Comparison of ENCODE assay signal across 16 mouse cellular contexts in genomic region chr16:10732421-10732820, GRCm38 (mm10). TPM values are rescaled to one million over a fixed set of nuclear protein-coding genes. Genes with fewer than 3 reads are reported as not detected.
DNase-seq lines count a peak whose midpoint lies in the region; ATAC-seq and TF ChIP-seq lines count a peak whose summit lies in the region.
"Had no signal": no experiment of that assay in that cellular context is flagged by ENCODE, and none has a peak within 500 bp of the region (broad histone marks: within the 10 kb centered on the region; RNA-seq: fewer than 3 reads in every experiment).

No protein-coding gene starts in this region.

- no peak overlapping the region for H3K27ac ChIP-seq in CH12.LX (ENCODE audit: insufficient read depth, low read depth)
- peak overlapping the region; percentile 11; the same call in 1 of the 2 replicates for H3K27ac ChIP-seq in liver, embryonic 16.5 days (ENCODE audit: low read length)
- no peak overlapping the region for H3K27ac ChIP-seq in stomach, embryonic 16.5 days (ENCODE audit: low read length)
- H3K27ac ChIP-seq: limb, embryonic 15.5 days had no signal

- 14% methylated on average over 5 of the region's 5 CpGs for WGBS in liver, embryonic 16.5 days (ENCODE audit: insufficient replicate concordance)
- 72% methylated on average over 5 of the region's 5 CpGs for WGBS in stomach, embryonic 16.5 days

- no peak for TF ChIP-seq RAD21 in CH12.LX (IDR thresholded peaks at IDR 0.05; ENCODE audit: low read depth, low read length)

- TF ChIP-seq CTCF in CH12.LX (conservative IDR thresholded peaks at IDR 0.05 in 1 of 2, IDR thresholded peaks at IDR 0.05 in 1 of 2; ENCODE audit: low read depth in 2 of 2, low read length in 2 of 2): no peak

- in situ Hi-C loops in CH12.LX (cut with MboI; ENCODE audit: low pct_ligation_motif_present, low pct_unique_long_range_greater_than_20kb, low sequenced_read_pairs): no loop called here

- DNase-seq in CH12.LX (ENCODE audit: extremely low read depth): peak; percentile 53
- DNase-seq in layer of hippocampus, postnatal 10 days (ENCODE audit: low spot score in 2 of 2): no peak
- no peak for DNase-seq in ovary, postnatal 14 days (ENCODE audit: low spot score)
- no peak for DNase-seq in kidney, postnatal 10 days
- DNase-seq in urinary bladder, adult 18-20 months (ENCODE audit: low spot score in 2 of 2): no peak
- DNase-seq: cerebellum, postnatal 14 days; gastrocnemius, postnatal 36 days had no signal

- peaks cover 9 to 30% of the 10 kb centered on the region in 2 experiments for H3K4me1 ChIP-seq in CH12.LX (ENCODE audit: control insufficient read depth in 1 of 2, insufficient read depth in 2 of 2)
- peaks cover 19% of the 10 kb centered on the region for H3K4me1 ChIP-seq in liver, embryonic 16.5 days (ENCODE audit: control insufficient read depth, low read depth, low read length)
- H3K4me1 ChIP-seq in stomach, embryonic 16.5 days (ENCODE audit: control insufficient read depth, insufficient read depth, low read length): 0 out of 2 replicates have a peak, but pooled peaks cover 3% of the 10 kb centered on the region

- H3K79me2 ChIP-seq in CH12.LX (replicated peaks; ENCODE audit: control insufficient read depth, extremely low read depth, insufficient read depth, poor library complexity, severe bottlenecking): no peaks in the 10 kb centered on the region

- no peak overlapping the region for H3K9ac ChIP-seq in CH12.LX (ENCODE audit: insufficient read depth, low read depth)
- peak overlapping the region; percentile 13; the same call in 1 of the 2 replicates for H3K9ac ChIP-seq in liver, embryonic 16.5 days (ENCODE audit: low read depth, low read length)
- no peak overlapping the region for H3K9ac ChIP-seq in stomach, embryonic 16.5 days (ENCODE audit: low read length)
- H3K9ac ChIP-seq: limb, embryonic 15.5 days had no signal

- H3K9me3 ChIP-seq in CH12.LX (replicated peaks; ENCODE audit: low read length): no peaks in the 10 kb centered on the region
- H3K9me3 ChIP-seq in liver, embryonic 16.5 days (replicated peaks; ENCODE audit: control insufficient read depth, low read length): no peaks in the 10 kb centered on the region
- no peaks in the 10 kb centered on the region for H3K9me3 ChIP-seq in stomach, embryonic 16.5 days (replicated peaks; ENCODE audit: control insufficient read depth, low read length)
- H3K9me3 ChIP-seq: limb, embryonic 15.5 days had no signal

- dilution Hi-C loops in CH12.LX (cut with MboI; ENCODE audit: extremely low pct_ligation_motif_present, extremely low pct_unique_long_range_greater_than_20kb, low sequenced_read_pairs): no loop called here

- no peak overlapping the region for H3K4me2 ChIP-seq in CH12.LX (ENCODE audit: insufficient read depth, low read depth, poor library complexity, severe bottlenecking)
- H3K4me2 ChIP-seq in liver, embryonic 16.5 days (ENCODE audit: low read depth, low read length): peak overlapping the region; percentile 45
- H3K4me2 ChIP-seq in stomach, embryonic 16.5 days (ENCODE audit: low read depth, low read length): no peak overlapping the region
- H3K4me2 ChIP-seq: limb, embryonic 15.5 days had no signal

- TF ChIP-seq EP300 in CH12.LX (IDR thresholded peaks at IDR 0.05; ENCODE audit: low read length): no peak

- no peak for TF ChIP-seq POLR2A in CH12.LX (IDR thresholded peaks at IDR 0.05; ENCODE audit: low read depth, low read length)

- H3K36me3 ChIP-seq in CH12.LX (replicated peaks in 1 of 2; ENCODE audit: control insufficient read depth in 1 of 2, insufficient read depth in 1 of 2, low read length in 1 of 2): no peaks in the 10 kb centered on the region
- H3K36me3 ChIP-seq in liver, embryonic 16.5 days (ENCODE audit: control insufficient read depth, insufficient read depth): no peaks in the 10 kb centered on the region
- H3K36me3 ChIP-seq in stomach, embryonic 16.5 days (ENCODE audit: control insufficient read depth, insufficient read depth, low read length): no peaks in the 10 kb centered on the region
- H3K36me3 ChIP-seq: limb, embryonic 15.5 days had no signal

- ATAC-seq in erythroid progenitor cell, adult 5-6 weeks (replicated peaks; ENCODE audit: low FRiP score, poor library complexity, severe bottlenecking): peak; percentile 77
- ATAC-seq in liver, embryonic 16.5 days (ENCODE audit: low read depth): peak; percentile 94
- peak; percentile 53 for ATAC-seq in stomach, embryonic 16.5 days (ENCODE audit: insufficient read depth, low FRiP score)
- ATAC-seq: hindbrain, embryonic 16.5 days had no signal

- no peak overlapping the region for H3K4me3 ChIP-seq in CH12.LX (replicated peaks in 1 of 3; ENCODE audit: low read depth in 2 of 3, low read length in 2 of 3, poor library complexity in 1 of 3)
- H3K4me3 ChIP-seq in liver, embryonic 16.5 days (ENCODE audit: low read depth, low read length): peak overlapping the region; percentile 9
- H3K4me3 ChIP-seq in stomach, embryonic 16.5 days (replicated peaks; ENCODE audit: low read length): no peak overlapping the region
- H3K4me3 ChIP-seq: limb, embryonic 15.5 days had no signal

- no peaks in the 10 kb centered on the region for H3K27me3 ChIP-seq in CH12.LX (replicated peaks)
- no peaks in the 10 kb centered on the region for H3K27me3 ChIP-seq in liver, embryonic 16.5 days (ENCODE audit: control insufficient read depth, insufficient read depth, low read depth, low read length)
- no peaks in the 10 kb centered on the region for H3K27me3 ChIP-seq in stomach, embryonic 16.5 days (ENCODE audit: control insufficient read depth, insufficient read depth, low read length)
- H3K27me3 ChIP-seq: limb, embryonic 15.5 days had no signal

TF ChIP-seq in CH12.LX, 34 proteins besides CTCF, POLR2A, EP300 and RAD21:
- TF ChIP-seq JUN (IDR thresholded peaks at IDR 0.05; ENCODE audit: insufficient read depth, low read depth, low read length) (no peak), IRF4 (IDR thresholded peaks at IDR 0.05; ENCODE audit: low read depth, low read length) (no peak; the same call in 1 of the 2 replicates), MEF2A (IDR thresholded peaks at IDR 0.05; ENCODE audit: borderline replicate concordance, low read depth, low read length) (no peak), PAX5 (IDR thresholded peaks at IDR 0.05; ENCODE audit: low read length) (no peak), NRF1 (IDR thresholded peaks at IDR 0.05; ENCODE audit: low read depth, low read length) (no peak)

RNA-seq across cellular contexts. Expression of gene Socs1, which starts 52.9 kb away (rescaled TPM):
- total RNA-seq in CH12.LX (2012; rRNA removed) (26.1 and 29.1 TPM in 2 replicates), CH12.LX (2014; rRNA removed) (17.3 and 18.8 TPM in 2 replicates)
- polyA plus RNA-seq in CH12.LX (2012; ENCODE audit: insufficient read length, low read depth): 23.0 and 27.6 TPM in 2 replicates
- total RNA-seq in erythroid progenitor cell, adult 5-6 weeks (2015; ENCODE audit: low replicate concordance): 0.72 TPM in 1 of 2 replicates, not detected in the other
- total RNA-seq in erythroid progenitor cell, adult 5-6 weeks (2017; ENCODE audit: low replicate concordance): 0.08 and 1.0 TPM in 2 replicates
- 0.72 and 0.77 TPM in 2 replicates for polyA plus RNA-seq in liver, embryonic 16.5 days (2015; fragmentation: Nextera tagmentation; extraction: Ambion mirVana)
- 6.2 and 7.3 TPM in 2 replicates for polyA plus RNA-seq in stomach, embryonic 16.5 days (2015; fragmentation: Nextera tagmentation; extraction: Ambion mirVana)
- total RNA-seq in layer of hippocampus, postnatal 10 days (2021): 1 to 10 TPM; 1.3 to 1.5 TPM

RNA-seq across cellular contexts. Expression of gene Tnp2, which starts 56.0 kb away (rescaled TPM):
- total RNA-seq in CH12.LX (2012; rRNA removed) (0.25 TPM in 1 of 2 replicates, not detected in the other), CH12.LX (2014; rRNA removed) (not detected in 2 replicates)
- polyA plus RNA-seq in CH12.LX (2012; ENCODE audit: insufficient read length, low read depth): 0.43 TPM in 1 of 2 replicates, not detected in the other
- total RNA-seq in erythroid progenitor cell, adult 5-6 weeks (2015; ENCODE audit: low replicate concordance): not detected in 2 replicates
- not detected in 2 replicates for total RNA-seq in erythroid progenitor cell, adult 5-6 weeks (2017; ENCODE audit: low replicate concordance)
- not detected in 2 replicates for polyA plus RNA-seq in liver, embryonic 16.5 days (2015; fragmentation: Nextera tagmentation; extraction: Ambion mirVana)
- polyA plus RNA-seq in stomach, embryonic 16.5 days (2015; fragmentation: Nextera tagmentation; extraction: Ambion mirVana): not detected in 2 replicates
- not detected for total RNA-seq in layer of hippocampus, postnatal 10 days (2021)
- total RNA-seq: adrenal gland, postnatal 4 days; layer of hippocampus, adult 8-10 months; midbrain, postnatal 0 days had no signal
- polyA plus RNA-seq: forebrain, embryonic 11.5 days; limb, embryonic 15.5 days; midbrain, postnatal 0 days had no signal

RNA-seq across cellular contexts. Expression of gene Prm3, which starts 58.3 kb away (rescaled TPM):
- total RNA-seq in CH12.LX (2012; rRNA removed) (not detected in 2 replicates), CH12.LX (2014; rRNA removed) (not detected in 2 replicates)
- polyA plus RNA-seq in CH12.LX (2012; ENCODE audit: insufficient read length, low read depth): not detected in 2 replicates
- total RNA-seq in erythroid progenitor cell, adult 5-6 weeks (2015; ENCODE audit: low replicate concordance): not detected in 2 replicates
- not detected in 2 replicates for total RNA-seq in erythroid progenitor cell, adult 5-6 weeks (2017; ENCODE audit: low replicate concordance)
- not detected in 2 replicates for polyA plus RNA-seq in liver, embryonic 16.5 days (2015; fragmentation: Nextera tagmentation; extraction: Ambion mirVana)
- not detected in 2 replicates for polyA plus RNA-seq in stomach, embryonic 16.5 days (2015; fragmentation: Nextera tagmentation; extraction: Ambion mirVana)
- not detected for total RNA-seq in layer of hippocampus, postnatal 10 days (2021)
- total RNA-seq: adrenal gland, postnatal 4 days; gastrocnemius, postnatal 36 days; layer of hippocampus, adult 8-10 months; midbrain, postnatal 0 days had no signal
- polyA plus RNA-seq: forebrain, embryonic 11.5 days; hindbrain, embryonic 16.5 days; limb, embryonic 15.5 days; midbrain, postnatal 0 days had no signal

Comparison
In these comparisons a context has a peak if more than half of its experiments do, and no peak if none do; other contexts are left out.
1. RNA of gene Socs1, which starts 52.9 kb away (total RNA-seq): 17.3 to 29.1 TPM in CH12.LX; 1.3 to 1.5 TPM in layer of hippocampus, postnatal 10 days and 0.08 to 1.0 TPM in erythroid progenitor cell, adult 5-6 weeks; every median in the first group is over 4 times any median in the second.
2. Peak in every context shown above with its lines, with median percentiles within 50 percentile points of each other: ATAC-seq.